Mouse (Mus musculus): ENCODE measurements around the gene Cdkn1b.

- TF ChIP-seq GATA1 (IDR thresholded peaks at IDR 0.05; ENCODE audit: borderline replicate concordance, low read length) (no peak), FLI1 (IDR thresholded peaks at IDR 0.05; ENCODE audit: low read length) (no peak)
These were observed 27.3 kb downstream of the Cdkn1b start for GRCm38 (mm10) chr6:134947311-134948087.

Measured in megakaryocyte, embryonic 14.5 days (primary cell).